Mouse (Mus musculus) neutrophil, adult 59 days (primary cell): ENCODE data around the gene Dek. TPM values are rescaled to one million over a fixed set of nuclear protein-coding genes. Genes with fewer than 3 reads are reported as not detected.

ENCODE experiments used
- total RNA-seq, 2 experiments: library from RNA; stranded (reverse); gene quantifications; 1 replicate in 1 of 2; 2 replicates in 1 of 2; pipeline ENCODE4 v1.2.4; 2023

Gene Dek
- 100 to 1,000 TPM; 159 to 189 TPM for total RNA-seq

DNA sequence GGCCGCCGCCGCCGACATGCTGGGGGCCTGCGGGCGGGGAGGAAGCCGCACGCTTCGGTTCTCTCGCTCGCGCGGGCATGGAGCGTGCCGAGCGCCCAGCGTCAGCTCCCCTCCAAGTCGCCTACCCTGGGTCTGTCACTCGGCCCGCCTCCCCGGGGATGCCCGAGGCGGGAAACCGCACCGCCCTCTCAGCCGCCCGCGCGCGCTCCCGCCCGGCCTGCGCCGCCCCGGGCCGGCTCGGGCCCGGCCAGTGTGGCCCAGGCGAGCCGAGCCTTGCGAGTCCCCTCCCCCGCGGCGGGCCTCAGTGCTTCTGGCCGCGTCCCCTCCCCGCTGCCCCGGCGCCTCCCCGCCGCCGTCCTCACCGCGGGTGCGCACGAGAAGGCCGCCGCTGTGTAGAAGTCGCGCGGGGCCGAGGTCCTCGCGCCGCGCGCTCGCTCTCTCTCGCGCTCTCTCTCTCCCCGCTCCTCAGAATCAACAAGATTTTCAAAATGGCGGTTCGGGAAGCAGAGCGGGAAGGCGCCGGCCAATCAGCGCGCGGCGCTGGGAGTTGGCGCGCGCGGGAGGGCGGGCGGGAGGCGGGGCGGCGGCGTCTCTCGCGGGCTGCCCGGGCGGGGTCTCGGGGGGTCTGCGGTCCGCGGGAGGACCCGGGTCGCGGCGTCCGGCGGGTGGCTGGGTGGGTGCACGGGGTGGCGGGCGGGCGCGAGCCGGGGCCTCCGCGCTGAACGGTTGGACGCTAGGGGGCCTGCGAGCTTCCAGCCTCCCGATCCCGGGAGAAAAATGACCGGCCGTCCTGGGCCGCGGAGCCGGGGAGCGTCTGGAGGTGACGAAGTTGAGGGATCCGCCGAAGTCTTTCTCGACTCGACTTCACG, at the start of gene Dek:
Gene Dek (minus strand): TSS at position 491 of the 869 bp plus-strand sequence.

DNA sequence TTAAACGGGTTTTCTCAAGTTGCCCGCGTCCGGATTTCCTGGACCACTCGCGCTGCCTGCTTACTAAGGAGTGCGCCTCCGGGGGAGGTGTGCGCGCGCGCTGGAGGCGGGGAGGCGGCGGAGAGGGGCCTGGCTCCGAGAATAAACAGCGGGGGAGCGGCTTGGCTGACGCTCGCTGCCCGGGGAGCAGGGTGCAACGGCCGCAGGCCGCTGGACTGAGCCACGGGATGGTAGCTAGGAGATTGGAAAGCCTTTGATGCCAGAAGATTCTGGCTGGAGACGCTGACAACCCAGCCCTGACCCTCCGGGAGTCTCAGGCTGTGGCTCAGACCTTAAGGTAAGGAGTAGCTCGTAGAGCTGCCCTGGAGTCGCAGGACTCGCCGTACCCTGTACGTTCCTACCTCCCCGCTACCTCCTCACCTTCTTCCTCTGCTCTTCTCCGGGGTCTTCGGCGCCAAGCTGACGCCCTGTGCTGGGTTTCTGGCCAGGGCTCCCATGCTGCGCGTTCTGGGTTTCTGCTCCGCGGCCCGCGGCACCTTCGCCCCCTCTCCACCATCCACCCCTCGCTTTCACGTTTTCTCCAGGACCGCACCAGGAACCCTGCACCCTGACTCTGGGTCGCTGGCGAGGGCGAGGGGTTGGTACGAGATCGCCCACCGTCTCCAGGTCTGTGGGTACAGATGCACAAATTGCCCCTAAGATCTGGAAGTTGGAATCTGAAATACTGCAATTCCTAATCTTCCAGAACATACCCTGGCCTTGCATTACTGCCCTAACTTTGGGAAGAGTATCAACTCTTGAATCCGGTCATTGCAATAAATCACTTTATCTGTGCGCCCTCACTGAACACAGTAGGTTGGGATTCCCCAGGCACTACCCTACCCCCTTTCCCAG, 16.8 kb upstream of the Dek start, which contains the start of gene Rnf144b:
Gene Rnf144b (plus strand): TSS at position 120 of the 894 bp plus-strand sequence.

DNA sequence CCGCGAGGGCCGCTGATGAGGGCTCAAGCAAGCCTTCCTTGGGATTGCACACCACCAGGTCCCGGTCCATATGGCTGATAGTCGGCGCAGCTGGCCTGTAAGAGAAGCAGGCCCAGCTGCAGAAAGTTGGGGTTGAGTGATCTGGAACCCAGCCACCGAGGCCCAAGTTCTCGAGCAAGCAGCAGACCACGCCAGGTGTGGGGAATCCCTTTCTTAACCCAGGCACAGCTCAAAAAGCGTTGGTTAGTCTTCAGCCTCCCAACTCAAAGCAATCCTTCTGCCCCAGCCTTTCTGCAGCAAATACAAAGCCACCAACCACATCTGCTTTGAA, 61.4 kb downstream of the Dek start, which contains the start of gene Tpmt:
Gene Tpmt (minus strand): TSS at position 121 of the 331 bp plus-strand sequence.

DNA sequence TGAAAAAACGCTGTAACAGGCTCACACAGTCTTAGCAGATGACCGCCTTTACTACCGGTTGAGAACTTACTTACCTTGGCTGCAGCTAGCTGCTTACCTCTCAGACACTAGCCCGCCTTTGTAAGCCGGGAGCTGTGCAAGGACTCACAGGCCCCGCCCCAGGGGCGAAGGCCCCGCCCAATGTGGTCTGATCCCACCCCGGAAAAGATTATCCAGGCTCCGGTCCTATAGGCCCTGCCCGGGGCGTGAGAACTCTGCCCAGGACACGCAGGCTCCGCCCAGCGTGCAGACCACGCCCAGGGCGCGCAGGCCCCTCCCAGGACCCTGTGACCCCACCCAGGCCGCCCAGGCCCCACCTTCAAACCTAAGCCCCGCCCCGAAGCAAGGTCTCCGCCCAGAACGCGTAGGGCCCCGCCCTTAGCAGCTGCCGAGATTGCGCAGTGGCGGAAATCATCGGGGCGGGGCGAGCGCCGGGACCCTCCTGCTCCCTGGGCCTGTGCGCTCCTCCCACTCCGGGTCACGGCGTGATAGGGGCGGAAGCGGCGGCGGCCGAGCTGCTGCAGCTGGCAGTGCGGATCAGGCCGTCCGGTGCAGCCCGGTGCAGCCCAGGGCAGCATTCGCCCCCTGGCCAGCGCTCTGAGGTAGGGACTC, 62.8 kb downstream of the Dek start, which contains the start of gene Kdm1b:
Gene Kdm1b (plus strand): TSS at position 470 of the 651 bp plus-strand sequence.

Other genes with a start within 250 kb of the Dek start
- 10 to 100 TPM; 30.7 to 32.0 TPM for gene Kif13a, start 176.3 kb downstream of the Dek start, total RNA-seq
- under 1 TPM; 0.24 to 0.68 TPM for gene Nhlrc1, start 91.4 kb downstream of the Dek start, total RNA-seq
- gene Kdm1b, start 62.7 kb downstream of the Dek start, total RNA-seq = 1 to 10 TPM; 5.8 to 6.2 TPM
- 1 to 10 TPM; 2.1 to 2.7 TPM for gene Tpmt, start 61.5 kb downstream of the Dek start, total RNA-seq
- 10 to 100 TPM; 21.4 to 24.8 TPM for gene Rnf144b, start 16.5 kb upstream of the Dek start, total RNA-seq